Mouse (Mus musculus): ENCODE data around the gene Gm8369. TPM values are rescaled to one million over a fixed set of nuclear protein-coding genes. Genes with fewer than 3 reads are reported as not detected.
"Not testable (repeated sequence)": the region's sequence is repeated elsewhere in the genome, so short reads cannot be mapped to it uniquely, and the experiment has no call there.

The Gm8369 gene
- polyA plus RNA-seq (2012; rRNA removed), result 0.69 and 0.70 TPM in 2 replicates

GRCm38 (mm10) chr19:11485746-11486145, at the start of gene Gm8369:
Gene Gm8369 (plus strand): TSS chr19:11485938.
- DNase-seq (ENCODE audit: low spot score), result no peak

GRCm38 (mm10) chr19:11443338-11443737, 42.4 kb upstream of the Gm8369 start, which contains the start of gene Ms4a4b:
Gene Ms4a4b (plus strand): TSS chr19:11443553.
- DNase-seq (ENCODE audit: low spot score), result no peak

GRCm38 (mm10) chr19:11443964-11444363, 41.8 kb upstream of the Gm8369 start:
- DNase-seq (ENCODE audit: low spot score), result no peak

GRCm38 (mm10) chr19:11447238-11447637, 38.5 kb upstream of the Gm8369 start:
- DNase-seq (ENCODE audit: low spot score), result no peak

- DNase-seq (ENCODE audit: low spot score), result not testable (repeated sequence)
These were observed 26.7 kb upstream of the Gm8369 start for GRCm38 (mm10) chr19:11459041-11459440.

- not testable (repeated sequence) for DNase-seq (ENCODE audit: low spot score)
These were observed 20.9 kb upstream of the Gm8369 start for GRCm38 (mm10) chr19:11464795-11465194.

- no peak for DNase-seq (ENCODE audit: low spot score)
These were observed 19.3 kb upstream of the Gm8369 start for GRCm38 (mm10) chr19:11466471-11466870.

GRCm38 (mm10) chr19:11468361-11468760, 17.4 kb upstream of the Gm8369 start:
- DNase-seq (ENCODE audit: low spot score), result not testable (repeated sequence)

GRCm38 (mm10) chr19:11469215-11469614, 16.5 kb upstream of the Gm8369 start, which contains the start of gene Ms4a6c:
Gene Ms4a6c (plus strand): TSS chr19:11469366.
- not testable (repeated sequence) for DNase-seq (ENCODE audit: low spot score)

GRCm38 (mm10) chr19:11479714-11480113, 6.0 kb upstream of the Gm8369 start:
- no peak for DNase-seq (ENCODE audit: low spot score)

GRCm38 (mm10) chr19:11482684-11483083, 3.1 kb upstream of the Gm8369 start:
- no peak for DNase-seq (ENCODE audit: low spot score)

- DNase-seq (ENCODE audit: low spot score), result no peak
These were observed 1.8 kb upstream of the Gm8369 start for GRCm38 (mm10) chr19:11483941-11484340.

- DNase-seq (ENCODE audit: low spot score), result no peak
These were observed 1.4 kb upstream of the Gm8369 start for GRCm38 (mm10) chr19:11484388-11484787.

GRCm38 (mm10) chr19:11485266-11485665, 472 bp upstream of the Gm8369 start:
- DNase-seq (ENCODE audit: low spot score), result no peak

GRCm38 (mm10) chr19:11486599-11486998, 861 bp downstream of the Gm8369 start:
- DNase-seq (ENCODE audit: low spot score), result no peak

GRCm38 (mm10) chr19:11491406-11492189, 5.9 kb downstream of the Gm8369 start:
- no peak for DNase-seq (ENCODE audit: low spot score)

- no peak for DNase-seq (ENCODE audit: low spot score)
These were observed 6.9 kb downstream of the Gm8369 start for GRCm38 (mm10) chr19:11492671-11493070.

- DNase-seq (ENCODE audit: low spot score), result no peak
These were observed 8.8 kb downstream of the Gm8369 start for GRCm38 (mm10) chr19:11494519-11494918.

GRCm38 (mm10) chr19:11496361-11496760, 10.6 kb downstream of the Gm8369 start:
- no peak for DNase-seq (ENCODE audit: low spot score)

- not testable (repeated sequence) for DNase-seq (ENCODE audit: low spot score)
These were observed 11.6 kb downstream of the Gm8369 start for GRCm38 (mm10) chr19:11497300-11497699.

- no peak for DNase-seq (ENCODE audit: low spot score)
These were observed 15.1 kb downstream of the Gm8369 start for GRCm38 (mm10) chr19:11500796-11501195.

- DNase-seq (ENCODE audit: low spot score), result no peak
These were observed 15.6 kb downstream of the Gm8369 start for GRCm38 (mm10) chr19:11501326-11501725.

GRCm38 (mm10) chr19:11504857-11505256, 19.1 kb downstream of the Gm8369 start:
- DNase-seq (ENCODE audit: low spot score), result no peak

Measured in urinary bladder, adult 2 months (tissue).